Mouse (Mus musculus) heart, adult 2 months (tissue): ENCODE results near the gene Agbl4.

Experiments
- CTCF ChIP-seq: fragments of 200-600 bp; IDR thresholded peaks from 2 replicates; pipeline ENCODE4 v1.8.1; 2022; ENCODE audit warnings: antibody characterized with exemption, mild to moderate bottlenecking, moderate library complexity
- EP300 ChIP-seq: fragments of 200-500 bp; IDR thresholded peaks from 2 replicates; pipeline ENCODE4 v1.6.1; 2011; ENCODE audit warnings: low read depth, low read length, control low read depth; ENCODE audit not compliant: insufficient read depth
- POLR2A ChIP-seq: fragments of 200-500 bp; IDR thresholded peaks from 2 replicates; pipeline ENCODE4 v1.6.1; 2011; ENCODE audit warnings: mild to moderate bottlenecking, low read depth, low read length, control low read depth; ENCODE audit not compliant: insufficient read depth

GRCm38 (mm10) chr4:111420955-111421354 lies 1023.5 kb downstream of the Agbl4 start:
- TF ChIP-seq CTCF, result no peak
- TF ChIP-seq POLR2A, result no peak
- no peak for TF ChIP-seq EP300
